Mouse (Mus musculus) MEL-GATA-1-ER (cell line): ENCODE results near the gene Rassf1.

Source experiments
- DNase-seq: peaks from one replicate; pipeline ENCODE4 v3.0.0-alpha.2; 2012; ENCODE audit warnings: low read depth; ENCODE audit errors: extremely low read depth

Rassf1 gene

GRCm38 (mm10) chr9:107601275-107601674, 49.9 kb downstream of the Rassf1 start:
- no peak for DNase-seq

- peak; percentile 69 for DNase-seq
These were observed 50.8 kb downstream of the Rassf1 start for GRCm38 (mm10) chr9:107602068-107602648.

GRCm38 (mm10) chr9:107603251-107603650, 51.9 kb downstream of the Rassf1 start:
- no peak for DNase-seq

- DNase-seq = no peak
These were observed 53.8 kb downstream of the Rassf1 start for GRCm38 (mm10) chr9:107605041-107605661.

- no peak for DNase-seq
These were observed 55.2 kb downstream of the Rassf1 start for GRCm38 (mm10) chr9:107606591-107606990.

GRCm38 (mm10) chr9:107607036-107607435, 55.7 kb downstream of the Rassf1 start:
- no peak for DNase-seq

GRCm38 (mm10) chr9:107607653-107608245, 56.4 kb downstream of the Rassf1 start:
- DNase-seq = no peak

- DNase-seq = no peak
These were observed 57.5 kb downstream of the Rassf1 start, which contains the start of gene Sema3b for GRCm38 (mm10) chr9:107608741-107609432. Sema3b (minus strand) TSS chr9:107609229.

GRCm38 (mm10) chr9:107609433-107609830, 58.1 kb downstream of the Rassf1 start:
- no peak for DNase-seq

- DNase-seq = no peak
These were observed 60.3 kb downstream of the Rassf1 start for GRCm38 (mm10) chr9:107611456-107612190.
